Mouse (Mus musculus): ENCODE measurements at regions not wholly inside any gene's neighbourhood (a gene's known extent, or its start where the extent isn't known, plus 50 kb on each side); places are given as distances from the start of the nearest gene placed in this dataset.

DNA sequence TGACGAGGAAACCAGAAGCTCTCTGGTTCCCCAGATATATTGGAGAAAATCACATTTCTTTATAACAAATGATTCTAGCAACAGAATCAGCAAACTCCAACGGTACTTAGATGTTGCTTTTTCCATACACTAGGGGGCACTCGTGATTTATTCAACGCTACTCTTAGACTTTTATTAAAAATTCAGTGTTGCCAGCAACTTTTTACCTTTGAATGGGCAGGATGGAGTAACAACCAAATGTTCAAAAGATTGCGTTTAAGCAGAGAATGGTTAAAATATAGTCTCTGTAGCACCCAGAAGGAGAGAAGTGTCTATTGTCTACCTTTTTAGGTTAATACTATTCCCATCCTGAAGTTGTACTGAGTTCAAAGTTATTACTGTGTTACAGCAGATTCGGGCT is 715.4 kb upstream of the Cblb start:
- DNase-seq (ENCODE audit: low read depth): peak; percentile 14

GRCm38 (mm10) chr16:51332262-51332661 is 698.8 kb upstream of the Cblb start:
- no peak for DNase-seq (ENCODE audit: low read depth)

DNA sequence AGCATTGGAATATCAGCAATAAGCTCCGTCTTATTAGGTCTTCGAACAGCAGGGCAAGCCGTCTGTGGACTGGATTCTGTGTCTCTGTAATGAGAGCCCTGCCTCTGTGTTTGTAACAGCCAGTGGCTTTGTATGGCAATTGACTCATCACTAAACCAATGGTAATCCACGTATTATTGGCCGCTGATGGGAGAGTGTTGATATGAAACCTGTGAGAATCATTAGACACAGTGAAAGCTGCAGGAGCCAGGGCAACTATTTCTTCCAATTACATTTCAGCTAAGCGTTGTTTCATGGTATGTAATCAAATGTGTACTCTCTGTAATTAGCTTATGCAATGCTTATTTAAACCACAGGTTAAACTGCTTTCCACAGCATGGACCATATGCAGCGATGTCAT is 696.1 kb upstream of the Cblb start:
- no peak for DNase-seq (ENCODE audit: low read depth)

DNA sequence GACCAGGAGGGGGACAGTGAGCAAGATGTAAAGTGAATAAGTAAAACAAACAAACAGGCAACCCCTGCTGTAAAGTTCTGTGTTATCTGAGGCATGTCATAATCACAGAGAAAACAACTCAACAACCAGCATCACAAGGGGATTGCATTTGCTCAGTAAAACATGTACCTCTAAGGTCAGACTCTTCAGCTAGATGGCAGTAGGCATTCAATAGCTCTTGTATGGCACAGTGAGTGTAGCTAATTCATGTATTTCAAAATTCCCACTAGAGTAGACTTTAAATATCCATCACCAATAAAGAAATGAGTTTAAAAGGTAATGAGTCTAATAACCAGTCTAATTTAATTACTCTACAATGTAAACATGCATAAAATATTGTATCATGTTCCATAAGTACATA is 683.9 kb upstream of the Cblb start:
- DNase-seq (ENCODE audit: low read depth): no peak

DNA sequence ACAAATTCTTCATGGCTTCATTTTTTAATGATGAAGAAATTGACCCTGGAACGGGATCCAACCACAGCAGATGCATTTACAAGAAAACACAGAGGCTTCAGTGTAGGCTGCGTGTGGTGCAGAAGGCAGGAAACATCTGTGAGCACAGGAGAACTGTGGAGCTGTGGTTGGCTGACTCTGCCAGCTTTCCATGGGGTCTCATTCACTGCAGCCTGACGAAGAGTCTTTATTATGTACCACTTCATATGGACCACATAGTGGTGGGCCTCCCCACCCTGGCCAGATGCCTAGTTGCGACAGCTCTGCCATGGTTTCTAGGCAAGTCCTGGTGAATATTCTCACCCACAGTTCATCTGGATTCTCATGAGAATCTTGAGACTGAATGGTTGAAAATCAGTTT is 678.9 kb upstream of the Cblb start:
- peak; percentile 3 for DNase-seq (ENCODE audit: low read depth)

- DNase-seq (ENCODE audit: low read depth): no peak
Measured at GRCm38 (mm10) chr16:51353791-51354190, 677.2 kb upstream of the Cblb start.

DNA sequence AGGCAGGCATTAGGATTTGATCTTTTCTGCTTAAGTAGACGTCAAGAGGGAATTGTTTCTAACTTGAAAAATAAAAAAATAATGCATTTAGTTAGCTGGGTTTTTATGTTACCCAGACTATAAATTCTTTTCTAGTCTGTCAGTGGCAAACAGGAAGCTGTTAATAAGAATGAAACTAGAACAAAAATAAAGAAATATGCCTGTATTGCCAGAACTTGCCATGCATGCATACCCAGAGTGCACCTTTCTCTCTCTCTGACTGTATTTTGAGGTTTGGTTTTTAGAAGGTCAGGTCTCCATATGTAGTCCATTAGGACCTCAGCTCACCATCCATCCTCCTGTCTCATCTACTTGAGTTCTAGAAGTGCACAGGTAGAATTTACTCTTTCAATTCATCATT is 661.0 kb upstream of the Cblb start:
- DNase-seq (ENCODE audit: low read depth): no peak

DNA sequence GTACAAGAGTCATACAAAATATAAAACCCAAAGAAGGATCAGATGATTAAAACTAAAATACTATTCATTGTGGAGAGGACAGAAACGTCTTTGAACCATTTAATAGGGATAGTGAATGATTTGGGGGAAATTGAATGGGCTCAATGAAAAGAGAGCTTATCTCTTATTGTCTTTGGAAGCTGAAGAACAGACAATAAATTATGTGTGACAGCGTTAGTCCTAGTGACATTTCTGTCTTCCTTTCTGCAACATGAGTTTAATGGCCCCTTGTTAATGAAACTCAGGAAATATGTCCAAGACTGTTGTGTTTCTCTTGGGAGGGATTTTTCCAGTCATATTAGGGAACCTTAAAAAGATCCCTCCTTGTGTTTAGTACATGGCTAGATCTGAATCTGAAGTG is 644.6 kb upstream of the Cblb start:
- DNase-seq (ENCODE audit: low read depth): no peak

DNA sequence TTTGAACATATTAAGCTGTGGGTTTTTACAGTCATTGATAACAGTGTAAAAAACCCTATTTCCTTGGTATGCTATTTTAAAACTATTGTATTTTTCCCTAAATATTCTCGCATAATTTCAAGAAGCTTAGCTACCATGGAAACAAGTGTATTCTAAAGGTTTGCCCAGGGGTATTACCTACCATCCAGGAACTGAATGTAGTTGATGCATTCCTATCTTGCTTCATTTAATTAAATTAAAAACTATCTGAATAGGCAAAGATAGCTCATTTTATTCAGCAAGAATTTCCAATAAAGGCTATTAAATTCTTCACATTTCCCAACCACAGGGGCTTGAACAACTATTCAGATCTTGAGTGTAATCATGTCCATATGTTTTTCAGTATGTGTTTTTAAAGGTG is 643.5 kb upstream of the Cblb start:
- DNase-seq (ENCODE audit: low read depth): no peak

DNA sequence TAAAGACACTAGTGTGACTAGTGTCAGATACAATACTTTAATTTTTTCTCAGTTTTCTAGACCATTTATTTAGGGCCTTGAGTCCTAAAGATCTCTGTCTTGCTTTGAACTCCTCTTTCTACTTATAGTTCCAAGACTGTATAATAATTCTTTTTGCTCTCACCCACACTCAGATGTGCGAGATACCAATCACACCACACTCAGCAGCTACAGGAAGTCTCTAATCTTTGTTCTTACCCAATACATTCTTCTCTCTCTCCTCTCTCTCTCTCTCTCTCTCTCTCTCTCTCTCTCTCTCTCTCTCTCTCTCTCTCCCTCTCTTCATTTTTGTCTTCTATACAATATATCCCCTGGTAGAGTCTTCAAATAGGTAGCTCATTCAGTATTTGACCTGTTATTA is 637.2 kb upstream of the Cblb start:
- no peak for DNase-seq (ENCODE audit: low read depth)

All from c-Kit-positive CD71-negative TER-119-negative erythroid progenitor cells, embryonic 14.5 days (primary cell).